Mouse (Mus musculus): Measurements from ENCODE around the gene Oit1. TPM values are rescaled to one million over a fixed set of nuclear protein-coding genes. Genes with fewer than 3 reads are reported as not detected.

The Oit1 gene
- polyA plus RNA-seq, 1 experiment from 2014 or later, result 4.4 TPM

- WGBS, result 31% methylated on average over 4 of the region's 4 CpGs
- H3K9ac ChIP-seq, result no peak overlapping the region
- 0 out of 2 replicates have a peak, but pooled peaks have one; percentile 23 for ATAC-seq (ENCODE audit: insufficient number of reproducible peaks, low FRiP score, low TSS enrichment, low read depth)
- no peak overlapping the region for H3K4me3 ChIP-seq (replicated peaks)
- H3K36me3 ChIP-seq, result no peaks in the 10 kb centered on the region
- no peaks in the 10 kb centered on the region for H3K9me3 ChIP-seq (replicated peaks)
- no peaks in the 10 kb centered on the region for H3K27me3 ChIP-seq
- no peak overlapping the region for H3K27ac ChIP-seq (replicated peaks)
- no peaks in the 10 kb centered on the region for H3K4me1 ChIP-seq
- no peak overlapping the region for H3K4me2 ChIP-seq (replicated peaks)
Observed at GRCm38 (mm10) chr14:8367727-8368520, 10.6 kb downstream of the Oit1 start.

GRCm38 (mm10) chr14:8367121-8367520 lies 11.4 kb downstream of the Oit1 start:
- Histone ChIP-seq H3K27ac (replicated peaks) (no peak overlapping the region), H3K4me1 (no peaks in the 10 kb centered on the region), H3K4me3 (replicated peaks) (no peak overlapping the region), H3K9ac (no peak overlapping the region), H3K9me3 (replicated peaks) (no peaks in the 10 kb centered on the region), H3K4me2 (replicated peaks) (no peak overlapping the region), H3K27me3 (no peaks in the 10 kb centered on the region), H3K36me3 (no peaks in the 10 kb centered on the region)
- WGBS, result 0% methylated on average over 1 of the region's 1 CpGs
- ATAC-seq (ENCODE audit: insufficient number of reproducible peaks, low FRiP score, low TSS enrichment, low read depth), result no peak

GRCm38 (mm10) chr14:8365833-8366232 lies 12.7 kb downstream of the Oit1 start:
- WGBS, result 72% methylated on average over 6 of the region's 6 CpGs
- ATAC-seq (ENCODE audit: insufficient number of reproducible peaks, low FRiP score, low TSS enrichment, low read depth), result no peak

GRCm38 (mm10) chr14:8356836-8357235 lies 21.7 kb downstream of the Oit1 start:
- H3K4me2 ChIP-seq (replicated peaks), result no peak overlapping the region
- no peak overlapping the region for H3K4me3 ChIP-seq (replicated peaks)
- no peak for ATAC-seq (ENCODE audit: insufficient number of reproducible peaks, low FRiP score, low TSS enrichment, low read depth)
- H3K9ac ChIP-seq, result no peak overlapping the region
- H3K27ac ChIP-seq (replicated peaks), result no peak overlapping the region
- no peaks in the 10 kb centered on the region for H3K27me3 ChIP-seq
- no peaks in the 10 kb centered on the region for H3K36me3 ChIP-seq
- H3K9me3 ChIP-seq (replicated peaks), result no peaks in the 10 kb centered on the region
- no peaks in the 10 kb centered on the region for H3K4me1 ChIP-seq
- 79% methylated on average over 9 of the region's 9 CpGs for WGBS

More at GRCm38 (mm10) chr14:8365833-8366232, 12.7 kb downstream of the Oit1 start:
- H3K9ac ChIP-seq, result no peak overlapping the region
- no peaks in the 10 kb centered on the region for H3K9me3 ChIP-seq (replicated peaks)
- H3K4me1 ChIP-seq, result no peaks in the 10 kb centered on the region
- no peaks in the 10 kb centered on the region for H3K27me3 ChIP-seq
- H3K4me3 ChIP-seq (replicated peaks), result no peak overlapping the region
- no peak overlapping the region for H3K27ac ChIP-seq (replicated peaks)
- no peaks in the 10 kb centered on the region for H3K36me3 ChIP-seq
- H3K4me2 ChIP-seq (replicated peaks), result no peak overlapping the region

GRCm38 (mm10) chr14:8355999-8356501 lies 22.5 kb downstream of the Oit1 start:
- no peaks in the 10 kb centered on the region for H3K27me3 ChIP-seq
- no peak for ATAC-seq (ENCODE audit: insufficient number of reproducible peaks, low FRiP score, low TSS enrichment, low read depth)
- no peak overlapping the region for H3K4me2 ChIP-seq (replicated peaks)
- 34% methylated on average over 6 of the region's 6 CpGs for WGBS
- H3K9me3 ChIP-seq (replicated peaks), result no peaks in the 10 kb centered on the region
- H3K4me3 ChIP-seq (replicated peaks), result no peak overlapping the region
- no peak overlapping the region for H3K27ac ChIP-seq (replicated peaks)
- no peaks in the 10 kb centered on the region for H3K4me1 ChIP-seq
- H3K9ac ChIP-seq, result no peak overlapping the region
- H3K36me3 ChIP-seq, result no peaks in the 10 kb centered on the region

- no peak overlapping the region for H3K4me3 ChIP-seq (replicated peaks)
- H3K27me3 ChIP-seq, result no peaks in the 10 kb centered on the region
- no peak overlapping the region for H3K9ac ChIP-seq
- no peaks in the 10 kb centered on the region for H3K4me1 ChIP-seq
- no peak overlapping the region for H3K4me2 ChIP-seq (replicated peaks)
- ATAC-seq (ENCODE audit: insufficient number of reproducible peaks, low FRiP score, low TSS enrichment, low read depth), result no peak
- no peaks in the 10 kb centered on the region for H3K9me3 ChIP-seq (replicated peaks)
- H3K36me3 ChIP-seq, result no peaks in the 10 kb centered on the region
- H3K27ac ChIP-seq (replicated peaks), result no peak overlapping the region
- WGBS, result 64% methylated on average over 9 of the region's 9 CpGs
Observed at GRCm38 (mm10) chr14:8348927-8349326, 29.6 kb downstream of the Oit1 start.

GRCm38 (mm10) chr14:8346255-8346997 lies 32.1 kb downstream of the Oit1 start:
- H3K4me2 ChIP-seq (replicated peaks), result no peak overlapping the region
- no peak overlapping the region for H3K4me3 ChIP-seq (replicated peaks)
- H3K9ac ChIP-seq, result no peak overlapping the region
- no peaks in the 10 kb centered on the region for H3K27me3 ChIP-seq
- 15% methylated on average over 7 of the region's 7 CpGs for WGBS
- no peaks in the 10 kb centered on the region for H3K36me3 ChIP-seq
- H3K27ac ChIP-seq (replicated peaks), result no peak overlapping the region
- H3K4me1 ChIP-seq, result no peaks in the 10 kb centered on the region
- no peak for ATAC-seq (ENCODE audit: insufficient number of reproducible peaks, low FRiP score, low TSS enrichment, low read depth)
- no peaks in the 10 kb centered on the region for H3K9me3 ChIP-seq (replicated peaks)

- Histone ChIP-seq H3K27me3 (no peaks in the 10 kb centered on the region), H3K27ac (replicated peaks) (no peak overlapping the region), H3K36me3 (no peaks in the 10 kb centered on the region), H3K9ac (no peak overlapping the region), H3K9me3 (replicated peaks) (no peaks in the 10 kb centered on the region), H3K4me1 (no peaks in the 10 kb centered on the region), H3K4me2 (replicated peaks) (no peak overlapping the region), H3K4me3 (replicated peaks) (no peak overlapping the region)
- ATAC-seq (ENCODE audit: insufficient number of reproducible peaks, low FRiP score, low TSS enrichment, low read depth), result no peak
- WGBS, result 71% methylated on average over 4 of the region's 4 CpGs
Observed at GRCm38 (mm10) chr14:8345566-8345965, 33.0 kb downstream of the Oit1 start.

- Histone ChIP-seq H3K4me3 (replicated peaks) (no peak overlapping the region), H3K4me2 (replicated peaks) (no peak overlapping the region), H3K27ac (replicated peaks) (no peak overlapping the region), H3K27me3 (no peaks in the 10 kb centered on the region), H3K9me3 (replicated peaks) (no peaks in the 10 kb centered on the region), H3K4me1 (no peaks in the 10 kb centered on the region), H3K9ac (no peak overlapping the region), H3K36me3 (no peaks in the 10 kb centered on the region)
- WGBS, result 77% methylated on average over 5 of the region's 5 CpGs
- ATAC-seq (ENCODE audit: insufficient number of reproducible peaks, low FRiP score, low TSS enrichment, low read depth), result no peak
Observed at GRCm38 (mm10) chr14:8342509-8343106, 35.9 kb downstream of the Oit1 start.

GRCm38 (mm10) chr14:8340226-8340625 lies 38.3 kb downstream of the Oit1 start:
- Histone ChIP-seq H3K36me3 (no peaks in the 10 kb centered on the region), H3K4me1 (no peaks in the 10 kb centered on the region), H3K9ac (no peak overlapping the region), H3K27ac (replicated peaks) (no peak overlapping the region), H3K9me3 (replicated peaks) (no peaks in the 10 kb centered on the region), H3K27me3 (no peaks in the 10 kb centered on the region), H3K4me2 (replicated peaks) (no peak overlapping the region), H3K4me3 (replicated peaks) (no peak overlapping the region)
- 44% methylated on average over 4 of the region's 4 CpGs for WGBS
- ATAC-seq (ENCODE audit: insufficient number of reproducible peaks, low FRiP score, low TSS enrichment, low read depth), result no peak

GRCm38 (mm10) chr14:8335947-8336346 lies 42.6 kb downstream of the Oit1 start:
- Histone ChIP-seq H3K27me3 (no peaks in the 10 kb centered on the region), H3K9me3 (replicated peaks) (no peaks in the 10 kb centered on the region), H3K4me1 (peaks cover 9% of the 10 kb centered on the region; the same call in 1 of the 2 replicates), H3K27ac (replicated peaks) (no peak overlapping the region), H3K9ac (no peak overlapping the region), H3K36me3 (no peaks in the 10 kb centered on the region), H3K4me3 (replicated peaks) (no peak overlapping the region), H3K4me2 (replicated peaks) (no peak overlapping the region)
- peak; percentile 36 for ATAC-seq (ENCODE audit: insufficient number of reproducible peaks, low FRiP score, low TSS enrichment, low read depth)
- 11% methylated on average over 10 of the region's 10 CpGs for WGBS
